Mouse (Mus musculus) MEL (cell line): ENCODE measurements around the gene Chadl. TPM values are rescaled to one million over a fixed set of nuclear protein-coding genes. Genes with fewer than 3 reads are reported as not detected.

Experiments
- DNase-seq: peaks from one replicate; pipeline ENCODE4 v3.0.0; 2011; ENCODE audit warnings: low read depth, low spot score
- H3K27ac ChIP-seq: 2 replicates; pipeline ENCODE4 v1.5.1; 2012; ENCODE audit warnings: low read depth, mild to moderate bottlenecking, control low read depth, low read length, moderate library complexity; ENCODE audit not compliant: control insufficient read depth
- H3K27me3 ChIP-seq, 2 experiments: fragments of 150-350 bp in 1 of 2; sonication (generic) in 1 of 2; 2 replicates each; pipeline ENCODE4 v1.6.1; 2012; ENCODE audit warnings: low read length in 2 of 2, mild to moderate bottlenecking in 2 of 2, improper control_type of control experiment in 1 of 2, moderate library complexity in 1 of 2; ENCODE audit not compliant: insufficient read depth in 2 of 2, control insufficient read depth in 1 of 2
- H3K36me3 ChIP-seq, 2 experiments: 2 replicates each; pipeline ENCODE4 v1.6.1; 2012 to 2014; ENCODE audit warnings: low read length in 2 of 2, improper control_type of control experiment in 1 of 2, inconsistent platforms in 1 of 2, mild to moderate bottlenecking in 1 of 2; ENCODE audit not compliant: insufficient read depth in 2 of 2, control insufficient read depth in 1 of 2
- H3K4me1 ChIP-seq, 2 experiments: fragments of 150-350 bp in 1 of 2; sonication (generic) in 1 of 2; 2 replicates each; pipeline ENCODE4 v1.6.1; 2012; ENCODE audit warnings: low read length in 2 of 2, improper control_type of control experiment in 1 of 2, mild to moderate bottlenecking in 1 of 2; ENCODE audit not compliant: insufficient read depth in 2 of 2, control insufficient read depth in 1 of 2
- H3K4me3 ChIP-seq, 2 experiments: fragments of 150-350 bp in 1 of 2; sonication (generic) in 1 of 2; 2 replicates each; pipeline ENCODE4 v1.5.1; 2012; ENCODE audit warnings: low read depth in 2 of 2, low read length in 2 of 2, mild to moderate bottlenecking in 2 of 2, moderate library complexity in 2 of 2, control low read depth in 1 of 2, improper control_type of control experiment in 1 of 2; ENCODE audit not compliant: control insufficient read depth in 1 of 2, insufficient read depth in 1 of 2
- H3K79me2 ChIP-seq: 2 replicates; pipeline ENCODE4 v1.6.1; 2012; ENCODE audit warnings: mild to moderate bottlenecking, low read length, moderate library complexity; ENCODE audit not compliant: control insufficient read depth, poor library complexity, insufficient read depth
- H3K9ac ChIP-seq: 2 replicates; pipeline ENCODE4 v1.6.1; 2012; ENCODE audit warnings: low read depth, mild to moderate bottlenecking, control low read depth, low read length, moderate library complexity; ENCODE audit not compliant: control insufficient read depth, poor library complexity, severe bottlenecking
- H3K9me3 ChIP-seq: fragments of 150-350 bp; sonication (generic); replicated peaks from 2 replicates; pipeline ENCODE4 v1.6.1; 2012; ENCODE audit warnings: mild to moderate bottlenecking, low read length, improper control_type of control experiment, moderate library complexity; ENCODE audit not compliant: insufficient read depth
- BHLHE40 ChIP-seq: IDR thresholded peaks from 2 replicates; pipeline ENCODE4 v1.6.1; 2012; ENCODE audit warnings: low read depth, mild to moderate bottlenecking, inconsistent platforms, low read length, improper control_type of control experiment, borderline replicate concordance
- CHD1 ChIP-seq: IDR thresholded peaks from 2 replicates; pipeline ENCODE4 v1.6.1; 2012; ENCODE audit warnings: low read depth, mild to moderate bottlenecking, inconsistent platforms, low read length, improper control_type of control experiment
- CHD2 ChIP-seq: IDR thresholded peaks from 2 replicates; pipeline ENCODE4 v1.6.1; 2011; ENCODE audit warnings: low read length, improper control_type of control experiment
- CTCF ChIP-seq, 3 experiments: IDR thresholded peaks in 2 of 3; conservative IDR thresholded peaks in 1 of 3; 2 replicates each; pipeline ENCODE4 v1.5.1; 2011 to 2012; ENCODE audit warnings: low read length in 3 of 3, low read depth in 2 of 3, mild to moderate bottlenecking in 2 of 3, improper control_type of control experiment in 1 of 3, inconsistent platforms in 1 of 3, mixed read lengths in 1 of 3, moderate library complexity in 1 of 3; ENCODE audit not compliant: control insufficient read depth in 1 of 3, insufficient read depth in 1 of 3, poor library complexity in 1 of 3, severe bottlenecking in 1 of 3
- E2F4 ChIP-seq: IDR thresholded peaks from 2 replicates; pipeline ENCODE4 v1.6.1; 2011; ENCODE audit warnings: low read depth, low read length, improper control_type of control experiment, borderline replicate concordance
- ELF1 ChIP-seq: IDR thresholded peaks from 2 replicates; pipeline ENCODE4 v1.6.1; 2014; ENCODE audit warnings: low read depth, mild to moderate bottlenecking, inconsistent platforms, low read length, improper control_type of control experiment, moderate library complexity
- EP300 ChIP-seq, 2 experiments: IDR thresholded peaks; 2 replicates each; pipeline ENCODE4 v1.6.1; 2011; ENCODE audit warnings: improper control_type of control experiment in 2 of 2, low read length in 2 of 2, low read depth in 1 of 2, mild to moderate bottlenecking in 1 of 2
- ETS1 ChIP-seq: IDR thresholded peaks from 2 replicates; pipeline ENCODE4 v1.6.1; 2012; ENCODE audit warnings: low read depth, mild to moderate bottlenecking, inconsistent platforms, low read length, improper control_type of control experiment, moderate library complexity
- GABPA ChIP-seq: IDR thresholded peaks from 2 replicates; pipeline ENCODE4 v1.6.1; 2012; ENCODE audit warnings: low read depth, mild to moderate bottlenecking, inconsistent platforms, low read length, improper control_type of control experiment, moderate library complexity
- GATA1 ChIP-seq: IDR thresholded peaks from 2 replicates; pipeline ENCODE4 v1.6.1; 2011; ENCODE audit warnings: low read depth, low read length, improper control_type of control experiment
- HCFC1 ChIP-seq: IDR thresholded peaks from 2 replicates; pipeline ENCODE4 v1.6.1; 2012; ENCODE audit warnings: low read depth, mild to moderate bottlenecking, inconsistent platforms, low read length, improper control_type of control experiment, moderate library complexity
- JUND ChIP-seq: IDR thresholded peaks from 2 replicates; pipeline ENCODE4 v1.6.1; 2011; ENCODE audit warnings: low read depth, mild to moderate bottlenecking, improper control_type of control experiment, low read length
- KAT2A ChIP-seq: conservative IDR thresholded peaks from 2 replicates; pipeline ENCODE4 v1.6.1; 2012; ENCODE audit warnings: low read depth, low read length, improper control_type of control experiment, inconsistent platforms
- MAFK ChIP-seq: IDR thresholded peaks from 2 replicates; pipeline ENCODE4 v1.6.1; 2011; ENCODE audit warnings: low read depth, mild to moderate bottlenecking, low read length, improper control_type of control experiment, borderline replicate concordance
- MAX ChIP-seq: IDR thresholded peaks from 2 replicates; pipeline ENCODE4 v1.6.1; 2011; ENCODE audit warnings: low read length, improper control_type of control experiment
- MAZ ChIP-seq: IDR thresholded peaks from 2 replicates; pipeline ENCODE4 v1.6.1; 2012; ENCODE audit warnings: low read depth, mild to moderate bottlenecking, inconsistent platforms, low read length, improper control_type of control experiment
- MEF2A ChIP-seq: IDR thresholded peaks from 2 replicates; pipeline ENCODE4 v1.6.1; 2014; ENCODE audit warnings: low read depth, mild to moderate bottlenecking, inconsistent platforms, low read length, improper control_type of control experiment; ENCODE audit not compliant: poor library complexity, insufficient replicate concordance, severe bottlenecking; ENCODE audit errors: extremely low read depth
- MXI1 ChIP-seq: IDR thresholded peaks from 2 replicates; pipeline ENCODE4 v1.6.1; 2011; ENCODE audit warnings: mild to moderate bottlenecking, low read depth, low read length, improper control_type of control experiment
- MYB ChIP-seq: IDR thresholded peaks from 2 replicates; pipeline ENCODE4 v1.6.1; 2011; ENCODE audit warnings: mild to moderate bottlenecking, low read depth, low read length, improper control_type of control experiment
- MYC ChIP-seq: IDR thresholded peaks from 2 replicates; pipeline ENCODE4 v1.6.1; 2011; ENCODE audit warnings: low read depth, mild to moderate bottlenecking, low read length, improper control_type of control experiment, moderate library complexity
- NELFE ChIP-seq: IDR thresholded peaks from 2 replicates; pipeline ENCODE4 v1.6.1; 2011; ENCODE audit warnings: low read depth, low read length, improper control_type of control experiment
- NRF1 ChIP-seq: IDR thresholded peaks from 2 replicates; pipeline ENCODE4 v1.6.1; 2014; ENCODE audit warnings: low read depth, mild to moderate bottlenecking, inconsistent platforms, low read length, improper control_type of control experiment, moderate library complexity; ENCODE audit not compliant: poor library complexity, insufficient read depth, severe bottlenecking
- POLR2A ChIP-seq, 2 experiments: IDR thresholded peaks; 2 replicates each; pipeline ENCODE4 v1.6.1; 2011 to 2012; ENCODE audit warnings: low read length in 2 of 2, mild to moderate bottlenecking in 2 of 2, control low read depth in 1 of 2, improper control_type of control experiment in 1 of 2, low read depth in 1 of 2, moderate library complexity in 1 of 2; ENCODE audit not compliant: control insufficient read depth in 1 of 2, insufficient read depth in 1 of 2, poor library complexity in 1 of 2
- POLR2AphosphoS2 ChIP-seq: IDR thresholded peaks from 2 replicates; pipeline ENCODE4 v1.6.1; 2011; ENCODE audit warnings: low read length, improper control_type of control experiment
- POLR2AphosphoS5 ChIP-seq: IDR thresholded peaks from 2 replicates; pipeline ENCODE4 v1.6.1; 2012; ENCODE audit warnings: low read depth, borderline replicate concordance, mild to moderate bottlenecking, inconsistent platforms, low read length, moderate library complexity, mixed read lengths
- RAD21 ChIP-seq: IDR thresholded peaks from 2 replicates; pipeline ENCODE4 v1.6.1; 2011; ENCODE audit warnings: mild to moderate bottlenecking, low read depth, low read length, improper control_type of control experiment
- RCOR1 ChIP-seq: IDR thresholded peaks from 2 replicates; pipeline ENCODE4 v1.6.1; 2012; ENCODE audit warnings: low read depth, mild to moderate bottlenecking, inconsistent platforms, low read length, improper control_type of control experiment
- SIN3A ChIP-seq: IDR thresholded peaks from 2 replicates; pipeline ENCODE4 v1.6.1; 2012; ENCODE audit warnings: low read length, improper control_type of control experiment, inconsistent platforms
- SMC3 ChIP-seq: IDR thresholded peaks from 2 replicates; pipeline ENCODE4 v1.6.1; 2011; ENCODE audit warnings: low read depth, low read length, improper control_type of control experiment
- TAL1 ChIP-seq: IDR thresholded peaks from 2 replicates; pipeline ENCODE4 v1.6.1; 2012; ENCODE audit warnings: mild to moderate bottlenecking, inconsistent platforms, low read length, moderate library complexity, mixed read lengths
- TBP ChIP-seq: IDR thresholded peaks from 2 replicates; pipeline ENCODE4 v1.8.0; 2011; ENCODE audit warnings: low read depth, low read length, improper control_type of control experiment
- TCF12 ChIP-seq: IDR thresholded peaks from 2 replicates; pipeline ENCODE4 v1.6.1; 2014; ENCODE audit warnings: low read depth, mild to moderate bottlenecking, inconsistent platforms, low read length, improper control_type of control experiment, moderate library complexity
- USF2 ChIP-seq, 2 experiments: IDR thresholded peaks; 2 replicates each; pipeline ENCODE4 v1.6.1; 2011 to 2012; ENCODE audit warnings: improper control_type of control experiment in 2 of 2, low read length in 2 of 2, borderline replicate concordance in 1 of 2, inconsistent platforms in 1 of 2, low read depth in 1 of 2, mild to moderate bottlenecking in 1 of 2; ENCODE audit not compliant: insufficient read depth in 1 of 2
- ZKSCAN1 ChIP-seq: IDR thresholded peaks from 2 replicates; pipeline ENCODE4 v1.6.1; 2012; ENCODE audit warnings: low read depth, mild to moderate bottlenecking, inconsistent platforms, low read length, improper control_type of control experiment, moderate library complexity
- ZNF384 ChIP-seq: IDR thresholded peaks from 2 replicates; pipeline ENCODE4 v1.6.1; 2012; ENCODE audit warnings: low read depth, mild to moderate bottlenecking, inconsistent platforms, low read length, improper control_type of control experiment
- polyA plus RNA-seq, 2 experiments: library from polyadenylated mRNA; stranded (reverse) in 1 of 2; unstranded in 1 of 2; fragments of >175 nt in 1 of 2; fragments of >200 nt in 1 of 2; gene quantifications; 2 replicates each; pipeline versions ENCODE4 v1.2.1 to v1.2.4; 2012; ENCODE audit warnings: low replicate concordance in 2 of 2, low read depth in 1 of 2; ENCODE audit not compliant: insufficient read length in 2 of 2, insufficient read depth in 1 of 2, missing spikeins in 1 of 2
- total RNA-seq: library from RNA; depleted of rRNA; stranded (reverse); fragments of 300-350 nt; gene quantifications from 2 replicates; pipeline ENCODE4 v1.2.3, GENCODE M21; 2012

The Chadl gene
- total and polyA plus RNA-seq, 3 experiments, result 0.42 to 0.72 TPM; not detected in 1

- Histone ChIP-seq H3K4me1 (peaks cover 0 to 3% of the 10 kb centered on the region in 2 experiments; a peak in 1 of 4 replicates), H3K9ac (peak overlapping the region; percentile 86), H3K27ac (peak overlapping the region; percentile 63), H3K79me2 (peaks cover 42% of the 10 kb centered on the region), H3K27me3 (no peaks in the 10 kb centered on the region), H3K9me3 (no peaks in the 10 kb centered on the region), H3K4me3 (peak overlapping the region; percentile 65 to 83), H3K36me3 (peaks cover 11 to 22% of the 10 kb centered on the region in 2 experiments)
- DNase-seq, result peak; percentile 99
- TF ChIP-seq JUND, result no peak
- peak; percentile 88 for TF ChIP-seq MXI1
- TF ChIP-seq CHD1, result no peak
- no peak for TF ChIP-seq RCOR1
- no peak for TF ChIP-seq RAD21
- TF ChIP-seq MEF2A, result no peak
- TF ChIP-seq BHLHE40, result no peak
- TF ChIP-seq CTCF (IDR thresholded peaks at IDR 0.05 in 2 of 3, conservative IDR thresholded peaks at IDR 0.05 in 1 of 3; ENCODE audit: control insufficient read depth in 1 of 3, insufficient read depth in 1 of 3, low read depth in 2 of 3, low read length in 3 of 3, poor library complexity in 1 of 3, severe bottlenecking in 1 of 3), result no peak
- TF ChIP-seq HCFC1, result peak; percentile 100
- peak; percentile 43; the same call in 1 of the 2 replicates for TF ChIP-seq TCF12
- peak; percentile 96 for TF ChIP-seq ELF1
- no peak for TF ChIP-seq GABPA
- peak in 1 of 2 experiments; percentile 93; a peak in 2 of 4 replicates for TF ChIP-seq POLR2A (IDR thresholded peaks at IDR 0.05; ENCODE audit: control insufficient read depth in 1 of 2, insufficient read depth in 1 of 2, low read depth in 1 of 2, low read length in 2 of 2, poor library complexity in 1 of 2)
- no peak; the same call in 1 of the 2 replicates for TF ChIP-seq CHD2
- peak; percentile 85 for TF ChIP-seq NELFE
- peak; percentile 98 for TF ChIP-seq SIN3A
- TF ChIP-seq USF2 (IDR thresholded peaks at IDR 0.05; ENCODE audit: borderline replicate concordance in 1 of 2, insufficient read depth in 1 of 2, low read depth in 1 of 2, low read length in 2 of 2), result no peak
- TF ChIP-seq MAZ, result 0 out of 2 replicates have a peak, but pooled peaks have one; percentile 33
- peak; percentile 83 for TF ChIP-seq MYC
- peak; percentile 84 for TF ChIP-seq MAX
- TF ChIP-seq MYB, result peak; percentile 64; the same call in 1 of the 2 replicates
- TF ChIP-seq SMC3, result no peak
- TF ChIP-seq ZNF384, result no peak
- no peak for TF ChIP-seq ZKSCAN1
- TF ChIP-seq POLR2AphosphoS2, result peak; percentile 89
- peak; percentile 79 for TF ChIP-seq GATA1
- TF ChIP-seq MAFK, result no peak
- TF ChIP-seq TAL1, result no peak
- TF ChIP-seq KAT2A, result peak; percentile 93
- peak; percentile 80 for TF ChIP-seq TBP
- TF ChIP-seq E2F4, result peak; percentile 83; the same call in 1 of the 2 replicates
- peak; percentile 46; the same call in 1 of the 2 replicates for TF ChIP-seq ETS1
- no peak for TF ChIP-seq POLR2AphosphoS5
- TF ChIP-seq NRF1, result peak; percentile 39; the same call in 1 of the 2 replicates
- TF ChIP-seq EP300 (IDR thresholded peaks at IDR 0.05; ENCODE audit: low read depth in 1 of 2, low read length in 2 of 2), result peak in 1 of 2 experiments; percentile 38; a peak in 1 of 4 replicates
These were observed 32.9 kb upstream of the Chadl start for GRCm38 (mm10) chr15:81729792-81730635.
